Mouse (Mus musculus) liver, postnatal 0 days (tissue): Measurements from ENCODE around the gene Alg14.

Experiments
- CTCF ChIP-seq: sonication (generic); IDR thresholded peaks from 2 replicates; pipeline ENCODE4 v1.5.1; 2016; ENCODE audit warnings: antibody characterized with exemption, low read depth
- EP300 ChIP-seq: IDR thresholded peaks from 2 replicates; pipeline ENCODE4 v1.6.1; 2016; ENCODE audit warnings: antibody characterized with exemption, low read depth, mild to moderate bottlenecking

- TF ChIP-seq CTCF = no peak
- TF ChIP-seq EP300 = no peak
These were observed 99.2 kb downstream of the Alg14 start for GRCm38 (mm10) chr3:121390724-121391123.
